Mouse (Mus musculus): ENCODE measurements around the gene Tmem167. TPM values are rescaled to one million over a fixed set of nuclear protein-coding genes. Genes with fewer than 3 reads are reported as not detected.
"Not testable (repeated sequence)": the region's sequence is repeated elsewhere in the genome, so short reads cannot be mapped to it uniquely, and the experiment has no call there.

Tmem167 gene
- 36.9 and 40.0 TPM in 2 replicates for polyA plus RNA-seq (2015; fragmentation: Nextera tagmentation; extraction: Ambion mirVana)

GRCm38 (mm10) chr13:90088962-90089824 is at the start of gene Tmem167, which contains the start of gene Xrcc4:
TSS of gene Tmem167 (plus strand) at chr13:90089123.
TSS of gene Xrcc4 (minus strand) at chr13:90089608.
- Histone ChIP-seq H3K4me3 (peak within 1 kb of the TSS; percentile 82), H3K36me3 (peaks cover 7% of the 10 kb centered on the region), H3K4me2 (peak within 1 kb of the TSS; percentile 94), H3K9me3 (no peaks in the 10 kb centered on the region), H3K4me1 (peaks cover 11% of the 10 kb centered on the region), H3K27me3 (replicated peaks) (no peaks in the 10 kb centered on the region), H3K27ac (replicated peaks) (peak within 1 kb of the TSS; percentile 86), H3K9ac (peak within 1 kb of the TSS; percentile 91)
- WGBS: 3% methylated on average over 41 of the region's 41 CpGs
- peak; percentile 99 for ATAC-seq (ENCODE audit: extremely low read depth, insufficient number of reproducible peaks, low FRiP score, low TSS enrichment)

- no peak for ATAC-seq (ENCODE audit: extremely low read depth, insufficient number of reproducible peaks, low FRiP score, low TSS enrichment)
- 31% methylated on average over 2 of the region's 2 CpGs for WGBS
Measured at GRCm38 (mm10) chr13:90039613-90040012, 49.3 kb upstream of the Tmem167 start.

GRCm38 (mm10) chr13:90051735-90052134 is 37.2 kb upstream of the Tmem167 start:
- H3K27ac ChIP-seq (replicated peaks): no peak overlapping the region
- no peak overlapping the region for H3K9ac ChIP-seq
- H3K36me3 ChIP-seq: no peaks in the 10 kb centered on the region
- no peak for ATAC-seq (ENCODE audit: extremely low read depth, insufficient number of reproducible peaks, low FRiP score, low TSS enrichment)
- H3K4me3 ChIP-seq: no peak overlapping the region
- no peaks in the 10 kb centered on the region for H3K4me1 ChIP-seq
- no peaks in the 10 kb centered on the region for H3K27me3 ChIP-seq (replicated peaks)
- no peaks in the 10 kb centered on the region for H3K9me3 ChIP-seq
- WGBS: 47% methylated on average over 6 of the region's 6 CpGs
- no peak overlapping the region for H3K4me2 ChIP-seq

More at GRCm38 (mm10) chr13:90039613-90040012, 49.3 kb upstream of the Tmem167 start:
- no peaks in the 10 kb centered on the region for H3K4me1 ChIP-seq
- no peak overlapping the region for H3K4me2 ChIP-seq
- no peak overlapping the region for H3K9ac ChIP-seq
- H3K27me3 ChIP-seq (replicated peaks): no peaks in the 10 kb centered on the region
- H3K9me3 ChIP-seq: no peaks in the 10 kb centered on the region
- H3K4me3 ChIP-seq: no peak overlapping the region
- no peaks in the 10 kb centered on the region for H3K36me3 ChIP-seq
- no peak overlapping the region for H3K27ac ChIP-seq (replicated peaks)

- WGBS: 82% methylated on average over 3 of the region's 3 CpGs
Measured at GRCm38 (mm10) chr13:90052408-90052807, 36.5 kb upstream of the Tmem167 start.

GRCm38 (mm10) chr13:90061877-90062276 is 27.0 kb upstream of the Tmem167 start:
- Histone ChIP-seq H3K4me3 (no peak overlapping the region), H3K4me1 (no peaks in the 10 kb centered on the region), H3K4me2 (no peak overlapping the region), H3K27me3 (replicated peaks) (no peaks in the 10 kb centered on the region), H3K9me3 (no peaks in the 10 kb centered on the region), H3K36me3 (no peaks in the 10 kb centered on the region), H3K9ac (no peak overlapping the region), H3K27ac (replicated peaks) (no peak overlapping the region)
- ATAC-seq (ENCODE audit: extremely low read depth, insufficient number of reproducible peaks, low FRiP score, low TSS enrichment): no peak
- 80% methylated on average over 1 of the region's 1 CpGs for WGBS

More at GRCm38 (mm10) chr13:90052408-90052807, 36.5 kb upstream of the Tmem167 start:
- Histone ChIP-seq H3K36me3 (no peaks in the 10 kb centered on the region), H3K4me3 (no peak overlapping the region), H3K27ac (replicated peaks) (no peak overlapping the region), H3K4me1 (no peaks in the 10 kb centered on the region), H3K9ac (no peak overlapping the region), H3K4me2 (no peak overlapping the region), H3K27me3 (replicated peaks) (no peaks in the 10 kb centered on the region), H3K9me3 (no peaks in the 10 kb centered on the region)
- no peak for ATAC-seq (ENCODE audit: extremely low read depth, insufficient number of reproducible peaks, low FRiP score, low TSS enrichment)

- ATAC-seq (ENCODE audit: extremely low read depth, insufficient number of reproducible peaks, low FRiP score, low TSS enrichment): peak; percentile 53; the same call in 1 of the 2 replicates
- WGBS: under 1% methylated on average over 27 of the region's 27 CpGs
- peaks cover 11% of the 10 kb centered on the region for H3K4me1 ChIP-seq
Measured at GRCm38 (mm10) chr13:90089825-90090183, 881 bp downstream of the Tmem167 start.

GRCm38 (mm10) chr13:90101514-90101913 is 12.6 kb downstream of the Tmem167 start:
- Histone ChIP-seq H3K4me3 (no peak overlapping the region), H3K9me3 (no peaks in the 10 kb centered on the region), H3K4me2 (no peak overlapping the region), H3K9ac (no peak overlapping the region), H3K4me1 (no peaks in the 10 kb centered on the region), H3K27ac (replicated peaks) (no peak overlapping the region), H3K27me3 (replicated peaks) (no peaks in the 10 kb centered on the region), H3K36me3 (peaks cover 65% of the 10 kb centered on the region)
- no peak for ATAC-seq (ENCODE audit: extremely low read depth, insufficient number of reproducible peaks, low FRiP score, low TSS enrichment)

More at GRCm38 (mm10) chr13:90089825-90090183, 881 bp downstream of the Tmem167 start:
- Histone ChIP-seq H3K9ac (peak overlapping the region; percentile 91), H3K27me3 (replicated peaks) (no peaks in the 10 kb centered on the region), H3K36me3 (peaks cover 7% of the 10 kb centered on the region), H3K4me2 (peak overlapping the region; percentile 94), H3K27ac (replicated peaks) (peak overlapping the region; percentile 86), H3K4me3 (peak overlapping the region; percentile 82), H3K9me3 (no peaks in the 10 kb centered on the region)

- Histone ChIP-seq H3K4me1 (no peaks in the 10 kb centered on the region), H3K9ac (no peak overlapping the region), H3K9me3 (no peaks in the 10 kb centered on the region), H3K4me2 (no peak overlapping the region), H3K27ac (replicated peaks) (no peak overlapping the region), H3K36me3 (peaks cover 51% of the 10 kb centered on the region), H3K4me3 (no peak overlapping the region), H3K27me3 (replicated peaks) (no peaks in the 10 kb centered on the region)
- ATAC-seq (ENCODE audit: extremely low read depth, insufficient number of reproducible peaks, low FRiP score, low TSS enrichment): no peak
- WGBS: 86% methylated on average over 7 of the region's 7 CpGs
Measured at GRCm38 (mm10) chr13:90106139-90106538, 17.2 kb downstream of the Tmem167 start.

GRCm38 (mm10) chr13:90108746-90109145 is 19.8 kb downstream of the Tmem167 start:
- 93% methylated on average over 5 of the region's 5 CpGs for WGBS
- H3K4me2 ChIP-seq; H3K9me3 ChIP-seq; H3K27ac ChIP-seq (replicated peaks); H3K4me1 ChIP-seq; ATAC-seq (ENCODE audit: extremely low read depth, insufficient number of reproducible peaks, low FRiP score, low TSS enrichment); H3K27me3 ChIP-seq (replicated peaks); H3K9ac ChIP-seq; H3K4me3 ChIP-seq: not testable (repeated sequence)
- H3K36me3 ChIP-seq: peaks cover 29% of the 10 kb centered on the region

- Histone ChIP-seq H3K4me2 (no peak overlapping the region), H3K36me3 (0 out of 2 replicates have a peak, but pooled peaks cover 4% of the 10 kb centered on the region), H3K9ac (no peak overlapping the region), H3K9me3 (no peaks in the 10 kb centered on the region), H3K4me3 (no peak overlapping the region), H3K27me3 (replicated peaks) (no peaks in the 10 kb centered on the region), H3K27ac (replicated peaks) (no peak overlapping the region), H3K4me1 (no peaks in the 10 kb centered on the region)
- ATAC-seq (ENCODE audit: extremely low read depth, insufficient number of reproducible peaks, low FRiP score, low TSS enrichment): no peak
- WGBS: 71% methylated on average over 1 of the region's 1 CpGs
Measured at GRCm38 (mm10) chr13:90111681-90112080, 22.8 kb downstream of the Tmem167 start.

- Histone ChIP-seq H3K27ac (replicated peaks) (no peak overlapping the region), H3K4me3 (no peak overlapping the region), H3K9ac (no peak overlapping the region), H3K27me3 (replicated peaks) (no peaks in the 10 kb centered on the region), H3K4me2 (no peak overlapping the region), H3K36me3 (no peaks in the 10 kb centered on the region), H3K9me3 (no peaks in the 10 kb centered on the region), H3K4me1 (no peaks in the 10 kb centered on the region)
- no peak for ATAC-seq (ENCODE audit: extremely low read depth, insufficient number of reproducible peaks, low FRiP score, low TSS enrichment)
- 76% methylated on average over 3 of the region's 3 CpGs for WGBS
Measured at GRCm38 (mm10) chr13:90136156-90136910, 47.4 kb downstream of the Tmem167 start.
